In genomic region chr11:23259073-23259472, GRCm38 (mm10) we compare ENCODE assay signal across 10 mouse cellular contexts. TPM values are rescaled to one million over a fixed set of nuclear protein-coding genes. Genes with fewer than 3 reads are reported as not detected.
A peak's percentile ranks its signal among the peaks of the same experiment; 100 is the strongest.
DNase-seq lines count a peak whose midpoint lies in the region; ATAC-seq lines count a peak whose summit lies in the region.
"Had no signal": no experiment of that assay in that cellular context is flagged by ENCODE, and none has a peak within 500 bp of the region (broad histone marks: within the 10 kb centered on the region; RNA-seq: fewer than 3 reads in every experiment).

No protein-coding gene starts in this region.

- H3K27ac ChIP-seq in heart, embryonic 11.5 days (ENCODE audit: low read depth, low read length): no peak overlapping the region
- H3K27ac ChIP-seq in lung, embryonic 15.5 days: no peak overlapping the region
- H3K27ac ChIP-seq in hindbrain, embryonic 13.5 days: no peak overlapping the region
- H3K27ac ChIP-seq in midbrain, embryonic 14.5 days (replicated peaks; ENCODE audit: low read depth, low read length): no peak overlapping the region

- no peak for DNase-seq in heart, adult 8-10 months (ENCODE audit: low spot score)
- DNase-seq in lung, postnatal 25 days (ENCODE audit: low spot score): no peak
- no peak for DNase-seq in midbrain, embryonic 14.5 days
- no peak for DNase-seq in cerebellum, adult 8-10 months
- no peak for DNase-seq in urinary bladder, adult 2 months (ENCODE audit: low spot score)
- DNase-seq: right cerebral cortex, adult 18-20 months had no signal

- H3K4me1 ChIP-seq in heart, embryonic 11.5 days (ENCODE audit: control insufficient read depth, insufficient read depth, low read length): peaks cover 17% of the 10 kb centered on the region
- peaks cover 25% of the 10 kb centered on the region; the same call in 1 of the 2 replicates for H3K4me1 ChIP-seq in lung, embryonic 15.5 days
- peaks cover 33% of the 10 kb centered on the region for H3K4me1 ChIP-seq in hindbrain, embryonic 13.5 days (replicated peaks)
- 0 out of 2 replicates have a peak, but pooled peaks cover 7% of the 10 kb centered on the region for H3K4me1 ChIP-seq in midbrain, embryonic 14.5 days (ENCODE audit: control insufficient read depth, insufficient read depth, low read length)

- no peak for ATAC-seq in heart, embryonic 11.5 days (replicated peaks; ENCODE audit: insufficient number of reproducible peaks, low FRiP score, low TSS enrichment)
- ATAC-seq in lung, embryonic 15.5 days (ENCODE audit: borderline replicate concordance, extremely low read depth, low FRiP score, low TSS enrichment): no peak
- ATAC-seq in hindbrain, embryonic 13.5 days (ENCODE audit: low FRiP score): no peak
- ATAC-seq in midbrain, embryonic 14.5 days (ENCODE audit: low FRiP score, low TSS enrichment): no peak
- ATAC-seq: inflammation-experienced regulatory T-cells, adult 6 months had no signal

- WGBS in heart, embryonic 11.5 days (ENCODE audit: insufficient replicate concordance): 83% methylated on average over 4 of the region's 4 CpGs
- WGBS in lung, embryonic 15.5 days: 73% methylated on average over 4 of the region's 4 CpGs
- WGBS in hindbrain, embryonic 13.5 days: 94% methylated on average over 4 of the region's 4 CpGs
- WGBS in midbrain, embryonic 14.5 days: 92% methylated on average over 4 of the region's 4 CpGs

- peak overlapping the region; percentile 36 for H3K4me2 ChIP-seq in heart, embryonic 11.5 days
- H3K4me2 ChIP-seq in lung, embryonic 15.5 days: peak overlapping the region; percentile 68; the same call in 1 of the 2 replicates
- peak overlapping the region; percentile 85; the same call in 1 of the 2 replicates for H3K4me2 ChIP-seq in hindbrain, embryonic 13.5 days
- H3K4me2 ChIP-seq in midbrain, embryonic 14.5 days (ENCODE audit: low read length): 0 out of 2 replicates have a peak overlapping the region, but pooled peaks have one; percentile 0

- no peaks in the 10 kb centered on the region for H3K27me3 ChIP-seq in heart, embryonic 11.5 days (ENCODE audit: control insufficient read depth, insufficient read depth, low read length)
- H3K27me3 ChIP-seq in lung, embryonic 15.5 days: no peaks in the 10 kb centered on the region
- H3K27me3 ChIP-seq in hindbrain, embryonic 13.5 days: no peaks in the 10 kb centered on the region
- H3K27me3 ChIP-seq in midbrain, embryonic 14.5 days (ENCODE audit: control insufficient read depth, insufficient read depth, low read length): no peaks in the 10 kb centered on the region

- H3K36me3 ChIP-seq in heart, embryonic 11.5 days (ENCODE audit: control insufficient read depth, insufficient read depth, low read length): peaks cover 11% of the 10 kb centered on the region
- peaks cover 18% of the 10 kb centered on the region for H3K36me3 ChIP-seq in lung, embryonic 15.5 days
- peaks cover 16% of the 10 kb centered on the region for H3K36me3 ChIP-seq in hindbrain, embryonic 13.5 days
- H3K36me3 ChIP-seq in midbrain, embryonic 14.5 days (ENCODE audit: control insufficient read depth, insufficient read depth, low read length): peaks cover 18% of the 10 kb centered on the region

- no peak overlapping the region for H3K4me3 ChIP-seq in heart, embryonic 11.5 days (ENCODE audit: low read depth, low read length)
- no peak overlapping the region; the same call in 1 of the 2 replicates for H3K4me3 ChIP-seq in lung, embryonic 15.5 days
- H3K4me3 ChIP-seq in hindbrain, embryonic 13.5 days: no peak overlapping the region
- no peak overlapping the region for H3K4me3 ChIP-seq in midbrain, embryonic 14.5 days (replicated peaks; ENCODE audit: low read depth, low read length)

- H3K9ac ChIP-seq in heart, embryonic 11.5 days (ENCODE audit: low read depth, low read length): no peak overlapping the region
- no peak overlapping the region for H3K9ac ChIP-seq in lung, embryonic 15.5 days
- no peak overlapping the region for H3K9ac ChIP-seq in hindbrain, embryonic 13.5 days
- H3K9ac ChIP-seq in midbrain, embryonic 14.5 days (replicated peaks; ENCODE audit: low read length): no peak overlapping the region

- no peaks in the 10 kb centered on the region for H3K9me3 ChIP-seq in heart, embryonic 11.5 days (replicated peaks; ENCODE audit: control insufficient read depth, low read length)
- H3K9me3 ChIP-seq in lung, embryonic 15.5 days: no peaks in the 10 kb centered on the region
- H3K9me3 ChIP-seq in hindbrain, embryonic 13.5 days: no peaks in the 10 kb centered on the region
- H3K9me3 ChIP-seq in midbrain, embryonic 14.5 days (ENCODE audit: control insufficient read depth, low read length): no peaks in the 10 kb centered on the region

RNA-seq across cellular contexts. Expression of gene Xpo1, which starts 3.2 kb away (rescaled TPM):
- polyA plus RNA-seq in heart, embryonic 11.5 days (2014; fragmentation: Nextera tagmentation; extraction: Ambion mirVana): 84.1 and 93.7 TPM in 2 replicates
- 10 to 100 TPM; 30.0 to 41.3 (median 37.9) TPM for total RNA-seq in heart, adult 8-10 months (2022)
- 110 and 111 TPM in 2 replicates for polyA plus RNA-seq in lung, embryonic 15.5 days (2015; fragmentation: Nextera tagmentation; extraction: Ambion mirVana)
- 72.1 and 78.9 TPM in 2 replicates for polyA plus RNA-seq in hindbrain, embryonic 13.5 days (2015; fragmentation: Nextera tagmentation; extraction: Ambion mirVana)
- polyA plus RNA-seq in midbrain, embryonic 14.5 days (2014; fragmentation: Nextera tagmentation; extraction: Ambion mirVana): 69.0 and 110 TPM in 2 replicates
- polyA plus RNA-seq in urinary bladder, adult 2 months (2012; rRNA removed): 42.8 and 44.6 TPM in 2 replicates

RNA-seq across cellular contexts. Expression of gene Usp34, which starts 47.6 kb away (rescaled TPM):
- polyA plus RNA-seq in heart, embryonic 11.5 days (2014; fragmentation: Nextera tagmentation; extraction: Ambion mirVana): 23.7 and 26.8 TPM in 2 replicates
- total RNA-seq in heart, adult 8-10 months (2022): 10 to 100 TPM; 34.8 to 41.3 (median 38.2) TPM
- 19.2 and 21.6 TPM in 2 replicates for polyA plus RNA-seq in lung, embryonic 15.5 days (2015; fragmentation: Nextera tagmentation; extraction: Ambion mirVana)
- 28.4 and 28.7 TPM in 2 replicates for polyA plus RNA-seq in hindbrain, embryonic 13.5 days (2015; fragmentation: Nextera tagmentation; extraction: Ambion mirVana)
- 57.8 and 59.8 TPM in 2 replicates for polyA plus RNA-seq in midbrain, embryonic 14.5 days (2014; fragmentation: Nextera tagmentation; extraction: Ambion mirVana)
- polyA plus RNA-seq in urinary bladder, adult 2 months (2012; rRNA removed): 31.1 and 31.2 TPM in 2 replicates

Comparison
In these comparisons a context has a peak if more than half of its experiments do, and no peak if none do; other contexts are left out.
1. H3K4me2 ChIP-seq: peak in every context shown above with its lines; median percentile 85 in hindbrain, embryonic 13.5 days; 68 in lung, embryonic 15.5 days; 36 in heart, embryonic 11.5 days; 0 in midbrain, embryonic 14.5 days.